Mouse (Mus musculus): ENCODE measurements around the gene Wfdc16.
"Not testable (repeated sequence)": the region's sequence is repeated elsewhere in the genome, so short reads cannot be mapped to it uniquely, and the experiment has no call there.

The Wfdc16 gene

DNA sequence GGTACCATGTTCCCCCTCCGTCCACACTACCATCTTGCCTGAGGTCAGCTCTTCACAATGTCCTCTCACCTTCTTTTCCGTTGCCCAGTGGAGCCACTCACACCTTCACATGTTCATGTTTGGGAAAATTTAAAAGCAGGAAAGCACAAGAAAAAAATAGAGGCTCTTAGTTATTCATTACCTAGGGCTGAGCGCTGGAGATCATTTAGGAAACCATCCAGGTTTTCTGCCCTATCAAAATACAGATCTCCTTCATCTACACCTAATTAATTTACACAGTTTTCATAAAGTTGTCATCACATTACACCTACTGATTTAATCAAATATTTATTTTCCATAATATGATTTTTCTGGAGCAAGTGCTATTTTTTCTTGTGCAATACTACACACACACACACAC, at the start of gene Wfdc16:
TSS of gene Wfdc16 (minus strand) at position 101 of the 400 bp plus-strand sequence.
- DNase-seq (ENCODE audit: low spot score) = no peak

- no peak for DNase-seq (ENCODE audit: low spot score)
Measured at GRCm38 (mm10) chr2:164684807-164685206, 46.2 kb upstream of the Wfdc16 start, which contains the start of gene Wfdc13. Wfdc13 (plus strand) TSS chr2:164685107.

DNA sequence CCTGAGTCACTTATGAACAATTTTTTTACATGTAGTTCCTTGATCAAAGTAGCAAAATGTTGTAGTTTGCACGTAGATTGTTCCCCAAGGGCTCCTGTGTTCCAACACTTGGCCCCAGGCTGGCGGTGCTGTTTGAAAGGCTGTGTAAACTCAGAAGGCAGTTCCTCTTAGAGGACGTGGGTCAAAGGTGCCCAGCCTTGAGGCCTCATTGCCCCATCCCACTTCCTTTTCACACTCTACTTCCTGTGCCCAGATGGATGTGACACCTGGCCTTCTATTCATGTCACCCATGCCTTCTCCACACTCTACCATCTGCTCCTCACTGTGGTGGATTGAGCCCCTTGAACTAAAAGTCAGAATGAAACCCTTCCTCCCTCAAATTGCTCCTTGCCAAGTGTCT, 41.3 kb upstream of the Wfdc16 start:
- no peak for DNase-seq (ENCODE audit: low spot score)

- peak; percentile 29 for DNase-seq (ENCODE audit: low spot score)
Measured at GRCm38 (mm10) chr2:164678848-164679625, 40.4 kb upstream of the Wfdc16 start.

DNA sequence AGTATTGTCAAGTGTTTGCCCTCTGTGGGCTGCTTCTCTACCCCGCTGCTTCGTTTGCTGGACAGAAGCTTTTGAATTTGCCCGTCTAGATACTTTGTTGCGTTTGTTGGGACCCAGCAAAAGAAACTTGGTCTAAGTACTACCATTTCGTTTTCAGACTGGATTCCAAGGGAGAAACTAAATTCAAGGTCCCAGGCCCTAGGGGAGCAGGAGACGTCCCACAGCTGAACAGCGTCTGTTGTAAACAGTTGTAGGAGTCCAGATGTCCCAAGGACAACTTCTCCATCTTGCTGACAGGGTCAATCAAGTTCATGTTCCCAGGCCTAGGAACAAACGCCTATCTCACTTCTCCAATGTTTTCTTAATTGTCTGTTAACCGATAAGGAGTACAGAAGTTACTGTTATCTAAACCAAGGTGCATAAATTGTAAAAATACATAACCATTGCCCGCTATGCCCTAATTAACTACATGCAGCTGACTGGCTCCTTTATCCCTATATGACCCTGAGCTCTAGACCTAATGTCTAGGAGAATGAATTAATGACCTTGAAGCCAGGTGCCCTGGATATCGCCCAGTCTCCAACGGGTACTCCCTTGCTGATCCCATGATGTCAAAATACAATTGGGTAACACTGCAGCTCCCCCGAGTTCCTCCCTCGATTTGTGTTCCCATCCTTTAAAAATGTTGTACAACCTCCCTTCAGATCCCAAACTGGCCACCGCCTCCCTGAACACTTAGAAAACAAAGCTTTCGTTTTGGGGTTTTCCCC, 38.5 kb upstream of the Wfdc16 start:
- DNase-seq (ENCODE audit: low spot score) = no peak

DNA sequence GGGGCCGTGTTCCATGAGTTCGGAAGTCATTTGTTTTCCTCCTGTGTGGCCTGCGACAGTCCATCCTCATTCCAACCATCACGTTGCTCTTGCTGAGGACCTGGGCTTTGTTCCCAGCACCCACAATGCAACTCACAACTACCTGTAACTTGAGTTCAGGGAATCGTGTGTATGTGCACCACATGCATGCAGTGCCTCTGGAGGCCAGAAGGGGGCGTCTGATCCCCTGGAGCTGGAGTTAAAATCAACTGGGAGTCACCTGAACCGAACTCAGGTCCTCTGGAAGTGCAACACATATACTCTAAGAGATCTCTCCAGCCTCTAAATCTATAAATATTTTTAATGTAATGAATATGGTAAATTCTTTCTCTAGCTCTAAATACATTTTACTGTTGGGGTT, 37.5 kb upstream of the Wfdc16 start:
- no peak for DNase-seq (ENCODE audit: low spot score)

DNA sequence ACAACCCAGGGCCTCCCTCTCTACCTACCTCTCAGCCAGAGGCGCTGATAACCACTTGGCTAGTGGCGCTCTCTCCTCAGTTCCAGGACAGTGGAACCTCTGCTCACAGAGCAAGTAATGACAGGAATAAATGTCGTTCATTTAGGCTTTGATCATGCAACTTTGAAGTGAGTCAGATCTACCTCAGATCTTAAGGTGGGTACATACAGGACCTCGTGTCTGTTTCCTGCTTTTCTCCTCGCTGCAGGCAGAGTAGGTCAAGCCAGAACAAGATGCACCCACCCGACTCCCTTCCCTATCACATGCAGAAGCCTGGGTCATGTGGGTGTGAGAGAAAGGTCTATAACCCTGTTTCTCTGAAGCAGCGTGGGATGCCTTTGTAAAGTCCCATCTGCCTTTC, 35.4 kb upstream of the Wfdc16 start, which contains the start of gene Wfdc11:
TSS of gene Wfdc11 (minus strand) at position 101 of the 400 bp plus-strand sequence.
- DNase-seq (ENCODE audit: low spot score) = no peak

- DNase-seq (ENCODE audit: low spot score) = no peak
Measured at GRCm38 (mm10) chr2:164670938-164671337, 32.3 kb upstream of the Wfdc16 start.

GRCm38 (mm10) chr2:164670261-164670660, 31.7 kb upstream of the Wfdc16 start:
- DNase-seq (ENCODE audit: low spot score) = no peak

DNA sequence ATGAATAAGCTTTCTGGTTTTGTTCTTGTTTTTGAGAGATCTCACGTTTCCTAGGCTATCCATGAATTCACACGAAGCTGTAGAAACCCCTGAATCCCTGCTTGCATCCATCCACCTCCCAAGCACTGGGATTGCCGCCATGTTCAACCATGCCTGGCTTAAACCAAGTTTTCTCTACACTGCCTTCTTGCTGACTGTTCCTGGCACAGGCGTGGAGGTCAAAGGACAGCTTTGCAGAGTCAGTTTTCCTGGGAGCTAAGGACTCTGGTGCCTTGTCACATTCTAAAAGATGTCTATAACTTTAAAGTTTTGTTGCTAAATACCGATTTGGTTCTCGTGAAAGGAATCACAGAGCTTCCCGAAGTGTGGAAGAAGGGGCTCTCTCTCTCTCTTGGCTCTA, 26.3 kb upstream of the Wfdc16 start:
- no peak for DNase-seq (ENCODE audit: low spot score)

GRCm38 (mm10) chr2:164656483-164656882, 17.9 kb upstream of the Wfdc16 start, which contains the start of gene Wfdc9:
Wfdc9 (minus strand) TSS chr2:164656583.
- DNase-seq (ENCODE audit: low spot score) = no peak

GRCm38 (mm10) chr2:164655858-164656257, 17.3 kb upstream of the Wfdc16 start, which contains the start of gene Wfdc10:
Wfdc10 (plus strand) TSS chr2:164656046.
- no peak for DNase-seq (ENCODE audit: low spot score)

DNA sequence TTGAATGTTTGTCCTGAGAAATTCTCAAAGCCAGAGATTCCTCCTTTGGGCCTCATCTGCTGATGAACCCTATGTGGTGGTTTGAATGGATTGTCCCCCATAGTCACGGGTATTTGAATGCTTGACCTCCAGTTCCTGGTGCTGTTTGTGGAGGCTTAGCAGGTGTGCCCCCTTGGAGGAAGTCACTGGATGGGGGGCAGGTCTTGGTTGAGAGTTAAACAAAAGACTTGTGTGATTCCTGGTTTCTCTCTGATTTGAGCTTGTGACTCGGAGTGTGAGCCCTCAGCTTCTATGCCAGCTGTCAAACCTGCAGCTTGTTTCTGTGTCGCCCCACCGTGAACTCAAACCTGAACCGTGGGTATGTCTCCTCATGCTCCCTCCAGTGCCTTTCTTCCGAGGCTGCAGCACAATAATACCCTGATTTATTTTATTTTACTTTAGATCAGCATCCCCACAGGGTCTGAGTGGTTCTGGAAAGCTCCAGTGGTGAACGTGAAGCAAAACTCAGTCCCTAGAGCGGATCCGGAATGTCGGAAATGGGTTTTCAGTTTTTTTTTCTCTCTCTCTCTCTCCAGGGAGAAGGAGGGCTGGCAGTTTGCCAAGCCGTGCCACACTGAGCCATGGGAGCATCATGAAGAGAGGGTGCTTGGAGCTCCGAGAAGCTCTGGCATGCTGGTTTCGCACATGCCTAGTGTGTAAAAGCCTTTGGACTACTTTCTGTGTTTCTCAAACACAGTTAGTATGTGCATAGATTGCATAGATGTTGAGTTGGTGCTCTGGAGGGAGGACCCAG, 3.5 kb upstream of the Wfdc16 start:
- no peak for DNase-seq (ENCODE audit: low spot score)

GRCm38 (mm10) chr2:164641129-164641528, 2.5 kb upstream of the Wfdc16 start:
- DNase-seq (ENCODE audit: low spot score) = no peak

DNA sequence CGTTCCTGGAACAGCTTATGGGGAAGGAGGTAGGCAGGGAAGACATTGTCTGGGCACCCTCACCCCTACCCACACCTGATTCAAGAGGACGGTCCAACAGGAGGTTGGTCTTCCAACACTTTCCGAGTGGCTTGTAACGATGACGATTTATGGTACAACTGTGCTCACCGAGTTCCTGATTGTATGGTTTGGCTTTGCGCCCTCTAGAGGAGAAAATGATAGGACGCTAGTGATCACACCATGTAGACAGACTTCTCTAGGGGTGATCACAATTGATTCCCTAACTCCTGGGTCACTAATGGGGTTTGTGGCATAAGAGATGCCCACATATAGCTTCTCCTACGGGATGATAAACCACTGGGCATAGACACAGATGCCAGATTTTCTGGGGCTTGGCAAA, 3.3 kb downstream of the Wfdc16 start:
- DNase-seq (ENCODE audit: low spot score) = no peak

GRCm38 (mm10) chr2:164621775-164622174, 16.8 kb downstream of the Wfdc16 start:
- no peak for DNase-seq (ENCODE audit: low spot score)

DNA sequence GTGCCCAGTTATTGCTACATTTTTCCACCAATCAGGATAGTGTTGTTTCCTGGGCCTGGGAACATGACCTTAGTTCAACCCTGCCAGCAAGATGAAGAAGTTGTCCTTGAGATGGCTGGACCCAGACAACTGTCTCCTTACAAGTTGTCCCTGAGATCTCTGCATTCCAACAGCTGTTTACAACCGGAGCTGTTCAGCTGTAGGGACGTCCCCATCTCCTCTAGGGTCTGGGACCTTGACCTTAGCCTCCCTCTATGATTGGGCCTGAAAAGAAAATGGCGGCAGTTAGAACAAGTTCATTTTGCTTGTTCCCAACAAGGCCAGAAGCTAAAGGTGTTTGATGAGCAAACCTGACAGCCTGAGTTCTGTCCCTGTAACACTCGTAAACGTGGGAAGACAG, 19.5 kb downstream of the Wfdc16 start:
- no peak for DNase-seq (ENCODE audit: low spot score)

DNA sequence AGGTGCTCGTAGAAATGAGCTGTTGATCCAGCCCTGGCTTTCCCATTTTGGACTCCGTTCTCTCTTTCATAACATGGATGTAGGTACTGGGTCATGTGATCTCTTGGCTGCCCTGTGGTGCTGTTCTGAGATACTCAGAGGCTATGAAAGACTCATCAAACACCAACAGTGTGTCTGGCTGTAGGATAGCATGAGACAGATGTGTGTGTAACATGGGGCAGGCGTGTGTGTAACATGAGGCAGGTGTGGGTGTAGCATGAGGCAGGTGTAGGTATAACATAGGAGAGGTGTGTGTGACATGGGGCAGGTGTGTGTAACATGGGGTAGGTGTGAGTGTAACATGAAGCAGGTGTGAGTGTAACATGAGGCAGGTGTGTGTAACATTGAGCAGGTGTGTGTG, 23.2 kb downstream of the Wfdc16 start:
- DNase-seq (ENCODE audit: low spot score) = no peak

GRCm38 (mm10) chr2:164613471-164613870, 25.1 kb downstream of the Wfdc16 start, which contains the start of the genes Wfdc6b and Wfdc8:
Wfdc6b (plus strand) TSS chr2:164613522.
Wfdc8 (minus strand) TSS chr2:164613626.
- not testable (repeated sequence) for DNase-seq (ENCODE audit: low spot score)

DNA sequence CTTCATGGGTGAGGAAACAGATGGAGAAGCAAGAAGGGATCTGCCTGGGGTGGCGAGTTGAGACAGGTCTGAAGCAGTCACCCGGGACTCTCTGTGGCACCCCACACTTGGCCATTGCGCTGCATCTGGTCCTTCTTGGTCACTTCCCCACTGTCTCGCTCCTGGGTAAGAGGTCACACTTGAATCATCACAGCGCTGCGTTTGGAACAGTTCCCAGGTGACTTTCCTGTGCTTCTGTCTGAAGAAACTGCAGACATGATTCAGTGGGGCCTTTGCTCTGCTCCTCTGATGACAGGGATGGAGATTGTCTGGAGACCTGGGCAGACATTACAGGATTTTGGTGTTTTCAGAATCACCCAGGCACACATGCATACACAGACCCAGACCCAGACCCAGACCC, 29.8 kb downstream of the Wfdc16 start:
- DNase-seq (ENCODE audit: low spot score) = no peak

- no peak for DNase-seq (ENCODE audit: low spot score)
Measured at GRCm38 (mm10) chr2:164604411-164604810, 34.2 kb downstream of the Wfdc16 start.

DNA sequence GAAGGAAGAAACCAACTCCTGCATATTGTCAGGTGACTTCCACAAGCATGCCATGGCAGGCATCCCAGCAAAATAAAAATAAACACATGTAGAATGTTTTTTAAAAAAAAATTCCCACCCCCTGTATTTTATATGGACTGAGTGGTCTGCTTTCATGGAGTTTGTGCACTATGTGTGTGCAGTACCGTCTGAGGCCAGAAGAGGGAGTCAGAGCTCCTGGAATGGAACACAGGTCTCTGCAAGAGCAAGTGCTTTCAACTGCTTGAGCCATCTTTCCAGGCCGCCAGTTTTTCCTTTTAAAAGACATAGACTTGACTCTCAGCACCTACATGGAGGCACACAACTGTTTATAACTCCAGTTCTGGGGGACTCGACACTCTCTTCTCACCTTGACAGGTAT, 35.1 kb downstream of the Wfdc16 start:
- DNase-seq (ENCODE audit: low spot score) = no peak
